Mouse (Mus musculus) gastrocnemius, postnatal 4 days (tissue): Measurements from ENCODE around the gene Crhr2. TPM values are rescaled to one million over a fixed set of nuclear protein-coding genes. Genes with fewer than 3 reads are reported as not detected.

Source experiments
- DNase-seq, 2 experiments: peaks; one replicate each; pipeline ENCODE4 v3.0.0; 2021 to 2022; ENCODE audit warnings: low spot score in 2 of 2, mixed read lengths in 2 of 2
- total RNA-seq, 2 experiments: library from RNA; stranded (reverse); gene quantifications; 2 replicates each; pipeline ENCODE4 v1.2.3; 2021

Crhr2 gene
- total RNA-seq, 2 experiments from 2014 or later: 3.5 to 4.1 TPM

- no peak for DNase-seq
Measured at GRCm38 (mm10) chr6:55054491-55054890, 78.3 kb downstream of the Crhr2 start.

- DNase-seq: no peak
Measured at GRCm38 (mm10) chr6:55049186-55049585, 83.6 kb downstream of the Crhr2 start.

- no peak for DNase-seq
Measured at GRCm38 (mm10) chr6:55045326-55045725, 87.5 kb downstream of the Crhr2 start.

- no peak for DNase-seq
Measured at GRCm38 (mm10) chr6:55044542-55044941, 88.3 kb downstream of the Crhr2 start.

GRCm38 (mm10) chr6:55043206-55043605 is 89.6 kb downstream of the Crhr2 start:
- DNase-seq: no peak

Other genes starting within 250 kb of the Crhr2 start
- 1 to 10 TPM; 9.2 to 9.3 TPM for gene Nod1, start 160.4 kb downstream of the Crhr2 start, total RNA-seq
- 1 to 10 TPM; 5.5 to 5.8 TPM for gene Ggct, start 140.1 kb downstream of the Crhr2 start, total RNA-seq
- gene Gars, start 95.0 kb downstream of the Crhr2 start, total RNA-seq: 10 to 100 TPM; 87.6 to 90.8 TPM
- gene Inmt, start 42.0 kb upstream of the Crhr2 start, total RNA-seq: not detected
- gene Mindy4, start 70.4 kb upstream of the Crhr2 start, total RNA-seq: 1 to 10 TPM; 4.1 to 4.4 TPM
- gene Aqp1, start 203.4 kb upstream of the Crhr2 start, total RNA-seq: 100 to 1,000 TPM; 108 to 109 TPM
- gene Ghrhr, start 243.3 kb upstream of the Crhr2 start, total RNA-seq: not detected